Mouse (Mus musculus): ENCODE data around the gene 6430628N08Rik.

DNA sequence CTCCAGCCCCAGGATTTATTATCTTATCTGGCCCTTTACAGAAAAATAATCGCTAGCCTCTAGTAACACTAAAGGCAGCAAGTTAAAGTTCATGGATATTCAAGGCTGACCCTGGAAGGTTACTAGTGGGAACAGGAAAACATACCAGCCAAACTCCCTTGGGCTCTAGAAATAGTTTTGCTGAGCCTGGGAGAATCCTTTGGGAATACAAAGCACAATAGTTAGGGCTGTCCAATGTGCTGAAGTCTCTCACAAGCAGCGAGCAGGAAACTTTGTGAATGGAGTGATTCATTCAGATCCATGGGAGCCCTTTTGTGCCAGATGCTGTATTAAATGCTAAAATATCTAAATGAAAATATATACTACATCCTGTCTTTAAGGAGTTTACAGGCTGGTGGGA lies 43.8 kb upstream of the 6430628N08Rik start:
- TF ChIP-seq POLR2A (IDR thresholded peaks at IDR 0.05; ENCODE audit: extremely low read depth, insufficient read depth, low read length) = no peak
- TF ChIP-seq CTCF (IDR thresholded peaks at IDR 0.05; ENCODE audit: extremely low read depth, insufficient read depth, low read length) = no peak

Measured in cortical plate, adult 2 months (tissue).